ENCODE assay signal across 8 mouse cellular contexts in the genomic region with DNA sequence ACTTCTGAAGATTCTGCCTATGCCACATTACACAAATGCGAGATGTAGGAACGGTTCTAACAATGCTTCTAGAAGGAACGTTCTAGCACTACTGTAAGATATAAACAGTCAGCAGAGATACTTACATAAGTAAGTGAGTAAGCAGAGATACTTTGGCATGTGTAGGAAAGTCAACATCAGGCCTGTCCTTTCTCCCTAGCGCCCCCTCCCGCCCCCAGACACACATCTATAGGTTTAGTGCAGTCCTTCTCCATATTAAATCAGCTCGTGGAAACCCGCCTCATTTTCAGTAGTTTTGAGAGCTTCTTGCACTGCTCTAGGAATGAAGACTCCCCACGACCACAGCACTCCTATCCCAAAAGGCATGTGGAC. TPM values are rescaled to one million over a fixed set of nuclear protein-coding genes. Genes with fewer than 3 reads are reported as not detected.
DNase-seq lines count a peak whose midpoint lies in the region; ATAC-seq lines count a peak whose summit lies in the region.

No protein-coding gene starts in this region.

- peak overlapping the region; percentile 64 for H3K9ac ChIP-seq in neural tube, embryonic 11.5 days (ENCODE audit: low read length)
- H3K9ac ChIP-seq in midbrain, embryonic 13.5 days (replicated peaks), result peak overlapping the region; percentile 69
- peak overlapping the region; percentile 43 for H3K9ac ChIP-seq in stomach, embryonic 14.5 days (replicated peaks; ENCODE audit: low read depth, low read length)

- DNase-seq in neural tube, embryonic 11.5 days (ENCODE audit: low spot score), result peak; percentile 66
- no peak for DNase-seq in neural tube, embryonic 10.5 days (ENCODE audit: extremely low spot score, low spot score)
- DNase-seq in brain, adult 2 months (ENCODE audit: low read depth, low spot score), result peak; percentile 67
- DNase-seq in left cerebral cortex, postnatal 4 days, result peak; percentile 56
- no peak for DNase-seq in ovary, postnatal 14 days (ENCODE audit: low spot score)

- no peaks in the 10 kb centered on the region for H3K36me3 ChIP-seq in neural tube, embryonic 11.5 days (ENCODE audit: control insufficient read depth, insufficient read depth, low read length)
- H3K36me3 ChIP-seq in midbrain, embryonic 13.5 days, result no peaks in the 10 kb centered on the region
- no peaks in the 10 kb centered on the region for H3K36me3 ChIP-seq in stomach, embryonic 14.5 days (ENCODE audit: control insufficient read depth, insufficient read depth, low read length)

- no peaks in the 10 kb centered on the region for H3K9me3 ChIP-seq in neural tube, embryonic 11.5 days (ENCODE audit: control insufficient read depth, low read length)
- H3K9me3 ChIP-seq in midbrain, embryonic 13.5 days, result no peaks in the 10 kb centered on the region
- H3K9me3 ChIP-seq in stomach, embryonic 14.5 days (ENCODE audit: control insufficient read depth, low read depth, low read length), result no peaks in the 10 kb centered on the region

- H3K4me3 ChIP-seq in neural tube, embryonic 11.5 days (ENCODE audit: low read depth, low read length), result peak overlapping the region; percentile 44
- H3K4me3 ChIP-seq in midbrain, embryonic 13.5 days (replicated peaks), result peak overlapping the region; percentile 44
- peak overlapping the region; percentile 39 for H3K4me3 ChIP-seq in stomach, embryonic 14.5 days (ENCODE audit: low read depth, low read length)

- WGBS in neural tube, embryonic 11.5 days, result 12% methylated on average over 8 of the region's 8 CpGs
- 16% methylated on average over 8 of the region's 8 CpGs for WGBS in midbrain, embryonic 13.5 days
- WGBS in stomach, embryonic 14.5 days, result 10% methylated on average over 8 of the region's 8 CpGs

- intact Hi-C loops in left cerebral cortex, postnatal 4 days (cut with DNase I), result no loop called here

- no peak for ATAC-seq in neural tube, embryonic 11.5 days (ENCODE audit: insufficient read depth, low FRiP score, low TSS enrichment)
- ATAC-seq in frontal cortex, adult (ENCODE audit: low TSS enrichment), result peak; percentile 53
- ATAC-seq in midbrain, embryonic 13.5 days, result no peak; the same call in 1 of the 2 replicates
- ATAC-seq in stomach, embryonic 14.5 days (ENCODE audit: insufficient number of reproducible peaks, insufficient read depth, low FRiP score, low read depth), result peak; percentile 37; the same call in 1 of the 2 replicates

- no peaks in the 10 kb centered on the region for H3K27me3 ChIP-seq in neural tube, embryonic 11.5 days (ENCODE audit: control insufficient read depth, insufficient read depth, low read length)
- peaks cover 23% of the 10 kb centered on the region for H3K27me3 ChIP-seq in midbrain, embryonic 13.5 days
- no peaks in the 10 kb centered on the region for H3K27me3 ChIP-seq in stomach, embryonic 14.5 days (ENCODE audit: control insufficient read depth, insufficient read depth, low read length)

- peak overlapping the region; percentile 81 for H3K4me2 ChIP-seq in neural tube, embryonic 11.5 days (ENCODE audit: low read depth)
- H3K4me2 ChIP-seq in midbrain, embryonic 13.5 days (replicated peaks), result peak overlapping the region; percentile 66
- H3K4me2 ChIP-seq in stomach, embryonic 14.5 days (replicated peaks; ENCODE audit: low read depth, low read length), result peak overlapping the region; percentile 72

- 0 out of 2 replicates have a peak overlapping the region, but pooled peaks have one; percentile 82 for H3K27ac ChIP-seq in neural tube, embryonic 11.5 days (ENCODE audit: low read depth, low read length)
- H3K27ac ChIP-seq in midbrain, embryonic 13.5 days, result peak overlapping the region; percentile 82
- H3K27ac ChIP-seq in stomach, embryonic 14.5 days (ENCODE audit: low read length), result peak overlapping the region; percentile 74

- H3K4me1 ChIP-seq in neural tube, embryonic 11.5 days (ENCODE audit: control insufficient read depth, insufficient read depth, low read length), result no peaks in the 10 kb centered on the region
- peaks cover 9% of the 10 kb centered on the region for H3K4me1 ChIP-seq in midbrain, embryonic 13.5 days (replicated peaks)
- H3K4me1 ChIP-seq in stomach, embryonic 14.5 days (ENCODE audit: control insufficient read depth, insufficient read depth, low read length), result 0 out of 2 replicates have a peak, but pooled peaks cover 4% of the 10 kb centered on the region

RNA-seq across cellular contexts. Expression of a gene that starts 7.9 kb away (rescaled TPM):
- 17.3 and 22.2 TPM in 2 replicates for polyA plus RNA-seq in neural tube, embryonic 11.5 days (2014; fragmentation: Nextera tagmentation; extraction: Ambion mirVana)
- total RNA-seq in left cerebral cortex, postnatal 4 days (2021), result 100 to 1,000 TPM; 306 to 312 TPM
- 9.1 TPM in 2 replicates for polyA plus RNA-seq in midbrain, embryonic 13.5 days (2015; fragmentation: Nextera tagmentation; extraction: Ambion mirVana)
- 20.5 and 23.7 TPM in 2 replicates for polyA plus RNA-seq in stomach, embryonic 14.5 days (2014; fragmentation: Nextera tagmentation; extraction: Ambion mirVana)

RNA-seq across cellular contexts. Expression of a gene that starts 9.0 kb away (rescaled TPM):
- polyA plus RNA-seq in neural tube, embryonic 11.5 days (2014; fragmentation: Nextera tagmentation; extraction: Ambion mirVana), result 55.7 and 56.1 TPM in 2 replicates
- 100 to 1,000 TPM; 250 to 268 TPM for total RNA-seq in left cerebral cortex, postnatal 4 days (2021)
- polyA plus RNA-seq in midbrain, embryonic 13.5 days (2015; fragmentation: Nextera tagmentation; extraction: Ambion mirVana), result 47.8 and 48.8 TPM in 2 replicates
- polyA plus RNA-seq in stomach, embryonic 14.5 days (2014; fragmentation: Nextera tagmentation; extraction: Ambion mirVana), result 68.9 and 80.2 TPM in 2 replicates

RNA-seq across cellular contexts. Expression of a gene that starts 14.3 kb away (rescaled TPM):
- polyA plus RNA-seq in neural tube, embryonic 11.5 days (2014; fragmentation: Nextera tagmentation; extraction: Ambion mirVana), result 5.8 and 5.9 TPM in 2 replicates
- 10 to 100 TPM; 53.4 to 58.8 TPM for total RNA-seq in left cerebral cortex, postnatal 4 days (2021)
- polyA plus RNA-seq in midbrain, embryonic 13.5 days (2015; fragmentation: Nextera tagmentation; extraction: Ambion mirVana), result 11.1 and 13.2 TPM in 2 replicates
- polyA plus RNA-seq in stomach, embryonic 14.5 days (2014; fragmentation: Nextera tagmentation; extraction: Ambion mirVana), result 9.6 and 15.0 TPM in 2 replicates

RNA-seq across cellular contexts. Expression of a gene that starts 16.4 kb away (rescaled TPM):
- 0.80 and 2.5 TPM in 2 replicates for polyA plus RNA-seq in neural tube, embryonic 11.5 days (2014; fragmentation: Nextera tagmentation; extraction: Ambion mirVana)
- total RNA-seq in left cerebral cortex, postnatal 4 days (2021), result 1 to 10 TPM in 1 of 2 experiments, under 1 TPM in 1; 0.52 to 1.2 TPM
- polyA plus RNA-seq in midbrain, embryonic 13.5 days (2015; fragmentation: Nextera tagmentation; extraction: Ambion mirVana), result 1.2 and 1.9 TPM in 2 replicates
- polyA plus RNA-seq in stomach, embryonic 14.5 days (2014; fragmentation: Nextera tagmentation; extraction: Ambion mirVana), result 3.0 and 3.8 TPM in 2 replicates

RNA-seq across cellular contexts. Expression of a gene that starts 30.9 kb away (rescaled TPM):
- polyA plus RNA-seq in neural tube, embryonic 11.5 days (2014; fragmentation: Nextera tagmentation; extraction: Ambion mirVana), result 0.42 TPM in 1 of 2 replicates, not detected in the other
- total RNA-seq in left cerebral cortex, postnatal 4 days (2021), result under 1 TPM in 1 of 2 experiments, not detected in 1; 0.90 TPM
- polyA plus RNA-seq in midbrain, embryonic 13.5 days (2015; fragmentation: Nextera tagmentation; extraction: Ambion mirVana), result 0.34 TPM in 2 replicates
- polyA plus RNA-seq in stomach, embryonic 14.5 days (2014; fragmentation: Nextera tagmentation; extraction: Ambion mirVana), result 1.4 and 3.0 TPM in 2 replicates

Comparison
In these comparisons a context has a peak if more than half of its experiments do, and no peak if none do; other contexts are left out.
1. DNase-seq: peak in neural tube, embryonic 11.5 days (single experiment), brain, adult 2 months (single experiment) and left cerebral cortex, postnatal 4 days (single experiment); none in neural tube, embryonic 10.5 days (single experiment) and ovary, postnatal 14 days (single experiment).
2. ATAC-seq: peak in frontal cortex, adult (single experiment) and stomach, embryonic 14.5 days (single experiment); none in neural tube, embryonic 11.5 days (single experiment) and midbrain, embryonic 13.5 days (single experiment).
3. Peak in every context shown above with its lines, with median percentiles within 50 percentile points of each other: H3K27ac ChIP-seq, H3K4me2 ChIP-seq, H3K4me3 ChIP-seq and H3K9ac ChIP-seq.